Mouse (Mus musculus) embryonic fibroblast, embryonic 13.5 days (primary cell): ENCODE measurements around the gene Tmsb4x.

Experiments used
- CTCF ChIP-seq: IDR thresholded peaks from 2 replicates; pipeline ENCODE4 v1.5.1; 2011; ENCODE audit warnings: mild to moderate bottlenecking, control low read depth, low read length, moderate library complexity, borderline replicate concordance; ENCODE audit not compliant: insufficient read depth
- POLR2A ChIP-seq: IDR thresholded peaks from 2 replicates; pipeline ENCODE4 v1.6.1; 2011; ENCODE audit warnings: low read depth, mild to moderate bottlenecking, control low read depth, low read length, moderate library complexity

- TF ChIP-seq CTCF: no peak
- TF ChIP-seq POLR2A: no peak
These were observed 29.6 kb downstream of the Tmsb4x start for GRCm38 (mm10) chrX:167179549-167179948.
